Mouse (Mus musculus): ENCODE results near the gene Tuba3a.

- TF ChIP-seq ZC3H11A (IDR thresholded peaks at IDR 0.05; ENCODE audit: borderline replicate concordance, low read depth, low read length) = no peak
- TF ChIP-seq HCFC1 (IDR thresholded peaks at IDR 0.05; ENCODE audit: borderline replicate concordance, insufficient read depth, low read length) = no peak
- no peak for TF ChIP-seq CHD2 (IDR thresholded peaks at IDR 0.05; ENCODE audit: low read depth, low read length)
Measured at GRCm38 (mm10) chr6:125334356-125334755, 48.5 kb upstream of the Tuba3a start.

All from ES-E14 (cell line).